Mouse (Mus musculus): Measurements from ENCODE around the gene Fam129a. TPM values are rescaled to one million over a fixed set of nuclear protein-coding genes. Genes with fewer than 3 reads are reported as not detected.

The Fam129a gene
- polyA plus RNA-seq, 1 experiment from 2014 or later, result 0.93 TPM

DNA sequence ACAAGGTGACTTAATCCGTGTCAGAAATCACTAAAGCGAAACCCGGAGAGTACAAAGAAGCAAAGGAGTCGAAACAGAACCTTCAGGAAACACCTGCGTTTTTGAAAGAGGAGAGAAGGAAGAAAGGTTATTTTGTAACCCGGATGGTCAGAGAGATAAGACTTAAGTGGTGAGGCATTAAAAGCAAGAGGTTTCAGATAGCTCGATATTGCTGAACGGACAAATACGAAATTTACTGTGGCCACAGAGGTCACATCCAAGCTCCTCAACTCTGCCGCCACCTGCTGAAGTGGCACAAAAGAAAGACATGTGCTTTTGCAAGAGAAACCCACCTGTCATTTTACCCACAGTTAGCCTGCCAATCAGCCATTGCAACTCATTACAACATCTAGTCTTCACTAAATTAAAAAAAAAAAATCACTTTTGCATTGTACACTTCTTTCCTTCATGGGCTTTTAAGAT lies 183.1 kb downstream of the Fam129a start:
- 76% methylated on average over 10 of the region's 10 CpGs for WGBS
- no peaks in the 10 kb centered on the region for H3K36me3 ChIP-seq (ENCODE audit: control insufficient read depth, insufficient read depth, low read length)
- DNase-seq (no peak), ATAC-seq (ENCODE audit: low FRiP score, low TSS enrichment) (no peak)
- H3K27ac ChIP-seq (replicated peaks; ENCODE audit: low read depth, low read length), result no peak overlapping the region
- H3K27me3 ChIP-seq (ENCODE audit: control insufficient read depth, insufficient read depth, low read length), result no peaks in the 10 kb centered on the region
- H3K9me3 ChIP-seq (ENCODE audit: control insufficient read depth, low read length), result no peaks in the 10 kb centered on the region
- peak overlapping the region; percentile 86; the same call in 1 of the 2 replicates for H3K4me3 ChIP-seq (replicated peaks; ENCODE audit: low read depth, low read length)
- peaks cover 8% of the 10 kb centered on the region for H3K4me1 ChIP-seq (ENCODE audit: control insufficient read depth, insufficient read depth, low read length)
- H3K4me2 ChIP-seq (ENCODE audit: low read length), result peak overlapping the region; percentile 55
- no peak overlapping the region for H3K9ac ChIP-seq (replicated peaks; ENCODE audit: low read length)

DNA sequence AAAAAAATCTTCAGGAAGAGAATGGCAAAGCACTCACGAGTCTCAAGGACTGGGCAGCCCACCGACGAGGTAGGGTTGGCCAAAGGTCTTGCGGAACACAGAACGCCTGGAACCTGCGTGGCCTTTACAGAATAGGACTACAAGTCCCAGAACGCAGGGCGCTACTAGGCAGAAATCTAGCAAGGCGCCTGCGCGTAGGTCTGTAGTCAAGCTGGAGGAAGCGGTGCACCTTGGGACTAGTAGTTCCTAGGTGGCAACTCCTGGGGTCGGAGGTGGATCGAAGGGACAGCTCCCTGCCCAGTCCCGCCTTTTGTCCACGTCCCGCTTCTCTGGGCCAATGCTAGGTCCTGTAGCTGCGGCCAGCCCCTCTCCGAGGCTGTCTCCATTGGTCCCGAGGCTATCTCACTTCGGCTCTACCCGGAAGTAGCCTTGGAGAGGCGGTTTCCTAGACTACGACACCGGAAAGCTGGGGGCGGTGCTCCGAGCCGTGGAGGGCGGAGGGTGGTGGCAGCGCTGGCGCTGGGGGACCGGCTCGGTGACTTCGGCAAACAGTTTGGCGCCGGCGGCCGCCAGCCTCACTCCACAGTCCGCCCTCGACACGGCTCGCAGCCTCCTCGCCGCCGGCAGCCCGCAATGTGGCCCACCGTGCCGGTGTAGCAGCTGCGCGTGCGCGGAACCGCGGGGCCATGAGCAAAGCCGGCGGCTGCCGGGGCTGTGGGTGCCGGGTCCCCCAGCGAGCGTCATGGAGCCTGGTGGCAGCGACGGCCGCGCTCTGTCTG lies 184.1 kb downstream of the Fam129a start, which contains the start of gene Edem3:
TSS of gene Edem3 (plus strand) at position 491 of the 779 bp plus-strand sequence.
- Histone ChIP-seq H3K27me3 (ENCODE audit: control insufficient read depth, insufficient read depth, low read length) (no peaks in the 10 kb centered on the region), H3K27ac (replicated peaks; ENCODE audit: low read depth, low read length) (peak within 1 kb of the TSS; percentile 88), H3K4me1 (ENCODE audit: control insufficient read depth, insufficient read depth, low read length) (peaks cover 8% of the 10 kb centered on the region), H3K36me3 (ENCODE audit: control insufficient read depth, insufficient read depth, low read length) (0 out of 2 replicates have a peak, but pooled peaks cover 3% of the 10 kb centered on the region), H3K4me2 (ENCODE audit: low read length) (peak within 1 kb of the TSS; percentile 97), H3K4me3 (replicated peaks; ENCODE audit: low read depth, low read length) (peak within 1 kb of the TSS; percentile 86), H3K9me3 (ENCODE audit: control insufficient read depth, low read length) (no peaks in the 10 kb centered on the region), H3K9ac (replicated peaks; ENCODE audit: low read length) (peak within 1 kb of the TSS; percentile 73)
- ATAC-seq (ENCODE audit: low FRiP score, low TSS enrichment), result peak; percentile 99
- WGBS, result under 1% methylated on average over 64 of the region's 64 CpGs
- DNase-seq, result peak; percentile 99

GRCm38 (mm10) chr1:151755660-151756424 lies 184.9 kb downstream of the Fam129a start:
- peaks cover 8% of the 10 kb centered on the region for H3K4me1 ChIP-seq (ENCODE audit: control insufficient read depth, insufficient read depth, low read length)
- H3K9me3 ChIP-seq (ENCODE audit: control insufficient read depth, low read length), result no peaks in the 10 kb centered on the region
- peak overlapping the region; percentile 73 for H3K9ac ChIP-seq (replicated peaks; ENCODE audit: low read length)
- ATAC-seq (ENCODE audit: low FRiP score, low TSS enrichment) (no peak; the same call in 1 of the 2 replicates), DNase-seq (no peak)
- 6% methylated on average over 36 of the region's 36 CpGs for WGBS
- peak overlapping the region; percentile 86 for H3K4me3 ChIP-seq (replicated peaks; ENCODE audit: low read depth, low read length)
- H3K4me2 ChIP-seq (ENCODE audit: low read length), result peak overlapping the region; percentile 97
- H3K36me3 ChIP-seq (ENCODE audit: control insufficient read depth, insufficient read depth, low read length), result peaks cover 8% of the 10 kb centered on the region
- H3K27me3 ChIP-seq (ENCODE audit: control insufficient read depth, insufficient read depth, low read length), result no peaks in the 10 kb centered on the region
- H3K27ac ChIP-seq (replicated peaks; ENCODE audit: low read depth, low read length), result peak overlapping the region; percentile 88

DNA sequence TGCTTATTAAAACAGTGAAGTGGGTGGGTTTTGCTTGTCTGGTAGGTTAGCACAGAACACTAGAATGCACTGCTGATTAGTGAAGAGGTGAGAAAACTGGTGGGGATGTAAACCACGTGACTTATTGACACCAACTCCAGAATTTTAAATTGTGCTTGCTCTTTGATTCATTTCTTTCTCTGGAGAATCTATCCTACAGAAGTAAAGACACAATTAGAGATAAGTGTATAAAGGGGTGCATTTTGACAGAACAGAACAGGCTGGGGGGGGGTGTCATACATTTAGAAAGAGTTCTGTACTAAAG lies 185.4 kb downstream of the Fam129a start:
- Histone ChIP-seq H3K4me1 (ENCODE audit: control insufficient read depth, insufficient read depth, low read length) (peaks cover 8% of the 10 kb centered on the region), H3K36me3 (ENCODE audit: control insufficient read depth, insufficient read depth, low read length) (peaks cover 13% of the 10 kb centered on the region), H3K27ac (replicated peaks; ENCODE audit: low read depth, low read length) (no peak overlapping the region), H3K4me3 (replicated peaks; ENCODE audit: low read depth, low read length) (peak overlapping the region; percentile 86), H3K9ac (replicated peaks; ENCODE audit: low read length) (no peak overlapping the region; the same call in 1 of the 2 replicates), H3K27me3 (ENCODE audit: control insufficient read depth, insufficient read depth, low read length) (no peaks in the 10 kb centered on the region), H3K4me2 (ENCODE audit: low read length) (peak overlapping the region; percentile 97), H3K9me3 (ENCODE audit: control insufficient read depth, low read length) (no peaks in the 10 kb centered on the region)
- WGBS, result 44% methylated on average over 1 of the region's 1 CpGs
- no peak for ATAC-seq (ENCODE audit: low FRiP score, low TSS enrichment)
- DNase-seq, result no peak

- WGBS, result 92% methylated on average over 6 of the region's 6 CpGs
- H3K4me1 ChIP-seq (ENCODE audit: control insufficient read depth, insufficient read depth, low read length), result peaks cover 8% of the 10 kb centered on the region
- ATAC-seq (ENCODE audit: low FRiP score, low TSS enrichment), result no peak
Observed at GRCm38 (mm10) chr1:151758301-151758700, 187.3 kb downstream of the Fam129a start.

GRCm38 (mm10) chr1:151758991-151759390 lies 188.0 kb downstream of the Fam129a start:
- H3K9ac ChIP-seq (replicated peaks; ENCODE audit: low read length), result no peak overlapping the region
- no peak overlapping the region for H3K27ac ChIP-seq (replicated peaks; ENCODE audit: low read depth, low read length)
- H3K36me3 ChIP-seq (ENCODE audit: control insufficient read depth, insufficient read depth, low read length), result peaks cover 26% of the 10 kb centered on the region
- H3K4me2 ChIP-seq (ENCODE audit: low read length), result no peak overlapping the region
- peaks cover 8% of the 10 kb centered on the region for H3K4me1 ChIP-seq (ENCODE audit: control insufficient read depth, insufficient read depth, low read length)
- no peak overlapping the region for H3K4me3 ChIP-seq (replicated peaks; ENCODE audit: low read depth, low read length)
- no peak for DNase-seq
- WGBS, result 89% methylated on average over 2 of the region's 2 CpGs
- H3K27me3 ChIP-seq (ENCODE audit: control insufficient read depth, insufficient read depth, low read length), result no peaks in the 10 kb centered on the region
- no peak for ATAC-seq (ENCODE audit: low FRiP score, low TSS enrichment)
- H3K9me3 ChIP-seq (ENCODE audit: control insufficient read depth, low read length), result no peaks in the 10 kb centered on the region

More at GRCm38 (mm10) chr1:151758301-151758700, 187.3 kb downstream of the Fam129a start:
- Histone ChIP-seq H3K9ac (replicated peaks; ENCODE audit: low read length) (no peak overlapping the region), H3K27me3 (ENCODE audit: control insufficient read depth, insufficient read depth, low read length) (no peaks in the 10 kb centered on the region), H3K4me2 (ENCODE audit: low read length) (no peak overlapping the region), H3K4me3 (replicated peaks; ENCODE audit: low read depth, low read length) (no peak overlapping the region), H3K9me3 (ENCODE audit: control insufficient read depth, low read length) (no peaks in the 10 kb centered on the region), H3K36me3 (ENCODE audit: control insufficient read depth, insufficient read depth, low read length) (peaks cover 26% of the 10 kb centered on the region), H3K27ac (replicated peaks; ENCODE audit: low read depth, low read length) (no peak overlapping the region)
- DNase-seq, result no peak

DNA sequence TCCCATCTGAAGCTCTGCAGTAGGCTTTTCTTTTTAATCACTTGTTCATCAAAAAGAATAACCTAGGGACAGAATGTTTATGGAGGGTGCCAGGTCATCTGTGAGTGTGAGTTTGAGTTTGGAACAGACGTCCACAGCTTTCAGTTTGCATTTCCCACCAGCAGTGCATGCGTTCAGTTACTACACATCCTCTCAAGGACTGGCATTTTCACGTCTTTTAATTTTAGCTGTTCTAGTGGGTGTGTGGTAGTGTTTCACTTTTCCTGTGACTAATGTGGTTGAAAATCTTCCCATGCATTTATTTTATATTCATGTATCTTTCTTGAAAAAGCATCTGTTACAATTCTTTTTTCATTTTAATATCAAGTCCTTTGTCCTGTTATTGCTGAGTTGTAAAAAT lies 193.2 kb downstream of the Fam129a start:
- ATAC-seq (ENCODE audit: low FRiP score, low TSS enrichment), result no peak
- no peak overlapping the region for H3K9ac ChIP-seq (replicated peaks; ENCODE audit: low read length)

GRCm38 (mm10) chr1:151766166-151766565 lies 195.2 kb downstream of the Fam129a start:
- H3K4me3 ChIP-seq (replicated peaks; ENCODE audit: low read depth, low read length), result no peak overlapping the region
- H3K27ac ChIP-seq (replicated peaks; ENCODE audit: low read depth, low read length), result no peak overlapping the region
- H3K4me1 ChIP-seq (ENCODE audit: control insufficient read depth, insufficient read depth, low read length), result 0 out of 2 replicates have a peak, but pooled peaks cover 4% of the 10 kb centered on the region
- no peaks in the 10 kb centered on the region for H3K9me3 ChIP-seq (ENCODE audit: control insufficient read depth, low read length)
- peaks cover 27% of the 10 kb centered on the region for H3K36me3 ChIP-seq (ENCODE audit: control insufficient read depth, insufficient read depth, low read length)
- no peaks in the 10 kb centered on the region for H3K27me3 ChIP-seq (ENCODE audit: control insufficient read depth, insufficient read depth, low read length)
- DNase-seq, result no peak
- ATAC-seq (ENCODE audit: low FRiP score, low TSS enrichment), result no peak
- 72% methylated on average over 2 of the region's 2 CpGs for WGBS
- no peak overlapping the region for H3K4me2 ChIP-seq (ENCODE audit: low read length)
- H3K9ac ChIP-seq (replicated peaks; ENCODE audit: low read length), result no peak overlapping the region

More for the DNA sequence above, 193.2 kb downstream of the Fam129a start:
- DNase-seq, result no peak
- H3K36me3 ChIP-seq (ENCODE audit: control insufficient read depth, insufficient read depth, low read length), result peaks cover 33% of the 10 kb centered on the region
- H3K9me3 ChIP-seq (ENCODE audit: control insufficient read depth, low read length), result no peaks in the 10 kb centered on the region
- no peaks in the 10 kb centered on the region for H3K27me3 ChIP-seq (ENCODE audit: control insufficient read depth, insufficient read depth, low read length)
- H3K4me3 ChIP-seq (replicated peaks; ENCODE audit: low read depth, low read length), result no peak overlapping the region
- H3K27ac ChIP-seq (replicated peaks; ENCODE audit: low read depth, low read length), result no peak overlapping the region
- no peaks in the 10 kb centered on the region for H3K4me1 ChIP-seq (ENCODE audit: control insufficient read depth, insufficient read depth, low read length)
- WGBS, result 77% methylated on average over 3 of the region's 3 CpGs
- no peak overlapping the region for H3K4me2 ChIP-seq (ENCODE audit: low read length)

All from midbrain, embryonic 14.5 days (tissue).